Mouse (Mus musculus) lung, postnatal 0 days (tissue): ENCODE data around the gene Defb22. TPM values are rescaled to one million over a fixed set of nuclear protein-coding genes. Genes with fewer than 3 reads are reported as not detected.

Experiments
- ATAC-seq: fragments of 200-750 bp; cut with Nextera tagmentation; 2 replicates; pipeline ENCODE4 v1.8.0; 2017; ENCODE audit warnings: moderate library complexity
- DNase-seq: peaks from one replicate; pipeline ENCODE4 v3.0.0-alpha.2; 2016; ENCODE audit warnings: low spot score
- H3K27ac ChIP-seq: fragments of 300-500 bp; sonication (generic); 2 replicates; pipeline ENCODE4 v1.5.1; 2014; ENCODE audit warnings: antibody characterized with exemption, mild to moderate bottlenecking, low read length, mixed read lengths
- H3K27me3 ChIP-seq: fragments of 300-500 bp; sonication (generic); replicated peaks from 2 replicates; pipeline ENCODE4 v1.6.1; 2014; ENCODE audit warnings: low read length, mixed read lengths; ENCODE audit not compliant: insufficient read depth
- H3K36me3 ChIP-seq: fragments of 300-500 bp; sonication (generic); 2 replicates; pipeline ENCODE4 v1.6.1; 2014; ENCODE audit warnings: low read length, mixed read lengths; ENCODE audit not compliant: insufficient read depth
- H3K4me1 ChIP-seq: fragments of 300-500 bp; sonication (generic); 2 replicates; pipeline ENCODE4 v1.6.1; 2014; ENCODE audit warnings: antibody characterized with exemption, low read depth, low read length, mixed read lengths; ENCODE audit not compliant: insufficient read depth
- H3K4me2 ChIP-seq: fragments of 300-500 bp; sonication (generic); replicated peaks from 2 replicates; pipeline ENCODE4 v1.6.1; 2014; ENCODE audit warnings: low read depth, mild to moderate bottlenecking, low read length, moderate library complexity, mixed read lengths
- H3K4me3 ChIP-seq: fragments of 300-500 bp; sonication (generic); 2 replicates; pipeline ENCODE4 v1.5.1; 2014; ENCODE audit warnings: low read depth, low read length
- H3K9ac ChIP-seq: fragments of 300-500 bp; sonication (generic); replicated peaks from 2 replicates; pipeline ENCODE4 v1.6.1; 2014; ENCODE audit warnings: low read depth, mild to moderate bottlenecking
- H3K9me3 ChIP-seq: fragments of 300-500 bp; sonication (generic); 2 replicates; pipeline ENCODE4 v1.6.1; 2016; ENCODE audit warnings: low read length, mixed read lengths
- CTCF ChIP-seq: IDR thresholded peaks from 2 replicates; pipeline ENCODE4 v1.5.1; 2016; ENCODE audit warnings: antibody characterized with exemption, mild to moderate bottlenecking
- EP300 ChIP-seq: IDR thresholded peaks from 2 replicates; pipeline ENCODE4 v1.6.1; 2016; ENCODE audit warnings: antibody characterized with exemption, mild to moderate bottlenecking, control low read depth
- WGBS: fragments of 180-500 bp; shearing (Covaris S2); extraction: QIAGEN DNeasy Blood & Tissue Kit; methylation state at CpG from one replicate; pipeline ENCODE4 v1.1.7; 2014; 5-methylcytosine and 5-hydroxymethylcytosine counted together
- polyA plus RNA-seq: library from polyadenylated mRNA; unstranded; fragments of >200 nt; fragmentation: Nextera tagmentation; extraction: Ambion mirVana; gene quantifications from 2 replicates; pipeline ENCODE4 v1.2.1, GENCODE M21; 2015

Gene Defb22
- polyA plus RNA-seq, 1 experiment from 2014 or later = not detected

GRCm38 (mm10) chr2:152436983-152437860 is 52.7 kb downstream of the Defb22 start:
- Histone ChIP-seq H3K27me3 (no peaks in the 10 kb centered on the region), H3K9ac (no peak overlapping the region), H3K4me3 (peak overlapping the region; percentile 6; the same call in 1 of the 2 replicates), H3K36me3 (no peaks in the 10 kb centered on the region), H3K4me1 (peaks cover 4% of the 10 kb centered on the region; the same call in 1 of the 2 replicates), H3K27ac (no peak overlapping the region), H3K4me2 (peak overlapping the region; percentile 50), H3K9me3 (no peaks in the 10 kb centered on the region)
- WGBS = 4% methylated on average over 23 of the region's 23 CpGs
- TF ChIP-seq EP300 (no peak), CTCF (peak; percentile 97)
- ATAC-seq (peak; percentile 94), DNase-seq (peak; percentile 90)

- 83% methylated on average over 7 of the region's 7 CpGs for whole genome bisulfite sequencing
These were observed 53.5 kb downstream of the Defb22 start for GRCm38 (mm10) chr2:152436405-152436901.

More at GRCm38 (mm10) chr2:152436405-152436901, 53.5 kb downstream of the Defb22 start:
- H3K4me3 ChIP-seq = no peak overlapping the region
- no peaks in the 10 kb centered on the region for H3K36me3 ChIP-seq
- no peak for TF ChIP-seq EP300
- no peak for TF ChIP-seq CTCF
- H3K27me3 ChIP-seq = no peaks in the 10 kb centered on the region
- no peak overlapping the region for H3K9ac ChIP-seq
- no peak for DNase-seq
- no peak overlapping the region for H3K27ac ChIP-seq
- peaks cover 4% of the 10 kb centered on the region; the same call in 1 of the 2 replicates for H3K4me1 ChIP-seq
- ATAC-seq = no peak
- no peak overlapping the region for H3K4me2 ChIP-seq
- H3K9me3 ChIP-seq = no peaks in the 10 kb centered on the region

Other genes starting within 250 kb of the Defb22 start
- 37.5 and 38.8 TPM in 2 replicates for gene Tbc1d20, start 196.3 kb downstream of the Defb22 start, polyA plus RNA-seq
- gene Rbck1, start 157.5 kb downstream of the Defb22 start, polyA plus RNA-seq = 67.9 and 74.4 TPM in 2 replicates
- gene Trib3, start 146.1 kb downstream of the Defb22 start, polyA plus RNA-seq = 5.7 and 6.7 TPM in 2 replicates
- gene Nrsn2, start 113.5 kb downstream of the Defb22 start, polyA plus RNA-seq = not detected in 2 replicates
- 3.5 and 3.9 TPM in 2 replicates for gene Sox12, start 92.1 kb downstream of the Defb22 start, polyA plus RNA-seq
- gene Zcchc3, start 75.1 kb downstream of the Defb22 start, polyA plus RNA-seq = 17.3 TPM in 2 replicates
- gene 6820408C15Rik, start 74.6 kb downstream of the Defb22 start, polyA plus RNA-seq = 10.7 and 14.6 TPM in 2 replicates
- not detected in 2 replicates for gene Defb23, start 25.5 kb downstream of the Defb22 start, polyA plus RNA-seq
- gene Defb20, start 13.1 kb downstream of the Defb22 start, polyA plus RNA-seq = not detected in 2 replicates
- not detected in 2 replicates for gene Defb26, start 21.6 kb upstream of the Defb22 start, polyA plus RNA-seq
- not detected in 2 replicates for gene Defb28, start 28.1 kb upstream of the Defb22 start, polyA plus RNA-seq
- not detected in 2 replicates for gene Defb29, start 50.0 kb upstream of the Defb22 start, polyA plus RNA-seq
- gene Gm17416, start 79.2 kb upstream of the Defb22 start, polyA plus RNA-seq = not detected in 2 replicates
- not detected in 2 replicates for gene Defb21, start 82.6 kb upstream of the Defb22 start, polyA plus RNA-seq
- 0.36 TPM in 1 of 2 replicates, not detected in the other for gene Defb19, start 90.2 kb upstream of the Defb22 start, polyA plus RNA-seq
- not detected in 2 replicates for gene Defb45, start 109.3 kb upstream of the Defb22 start, polyA plus RNA-seq
- not detected in 2 replicates for gene Defb36, start 114.2 kb upstream of the Defb22 start, polyA plus RNA-seq
- 3.0 and 4.9 TPM in 2 replicates for gene Defb25, start 132.9 kb upstream of the Defb22 start, polyA plus RNA-seq
- 32.2 and 34.0 TPM in 2 replicates for gene Rem1, start 136.8 kb upstream of the Defb22 start, polyA plus RNA-seq
- 110 and 127 TPM in 2 replicates for gene H13, start 179.3 kb upstream of the Defb22 start, polyA plus RNA-seq
- gene Mcts2, start 196.9 kb upstream of the Defb22 start, polyA plus RNA-seq = 19.4 and 20.8 TPM in 2 replicates
- gene Id1, start 246.1 kb upstream of the Defb22 start, polyA plus RNA-seq = 214 and 218 TPM in 2 replicates